Mouse (Mus musculus) lung, postnatal 0 days (tissue): ENCODE results near the gene Tmem145.

Source experiments
- CTCF ChIP-seq: IDR thresholded peaks from 2 replicates; pipeline ENCODE4 v1.5.1; 2016; ENCODE audit warnings: antibody characterized with exemption, mild to moderate bottlenecking
- EP300 ChIP-seq: IDR thresholded peaks from 2 replicates; pipeline ENCODE4 v1.6.1; 2016; ENCODE audit warnings: antibody characterized with exemption, mild to moderate bottlenecking, control low read depth

- TF ChIP-seq CTCF: no peak
- TF ChIP-seq EP300: no peak
These were observed 17.2 kb upstream of the Tmem145 start for GRCm38 (mm10) chr7:25288721-25289120.
